In the genomic region with DNA sequence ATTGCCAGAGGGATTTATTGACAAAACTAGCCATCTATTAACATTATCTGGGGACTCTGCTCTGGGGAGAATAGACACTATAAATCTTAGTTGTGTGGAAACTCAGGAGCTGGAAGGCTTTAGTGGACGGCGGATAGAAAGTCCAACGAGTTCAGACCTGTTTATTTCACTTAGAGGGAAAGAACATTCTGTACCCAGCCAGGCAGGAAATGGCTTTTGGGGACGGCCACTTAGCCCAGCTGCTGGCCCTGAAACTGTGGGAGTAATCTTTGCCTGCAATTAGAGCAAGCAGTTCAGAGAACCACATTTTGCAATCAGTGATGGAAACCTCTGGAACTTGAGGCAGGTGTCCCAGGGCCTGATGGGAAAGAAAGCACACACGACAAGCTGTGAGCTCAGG, we compare ENCODE assay signal across 19 mouse cellular contexts.
DNase-seq lines count a peak whose midpoint lies in the region; TF ChIP-seq lines count a peak whose summit lies in the region.
"Had no signal": no experiment of that assay in that cellular context is flagged by ENCODE, and none has a peak within 500 bp of the region (broad histone marks: within the 10 kb centered on the region; RNA-seq: fewer than 3 reads in every experiment).

No protein-coding gene starts in this region.

- DNase-seq in gastrocnemius, adult 2 months: peak; percentile 47
- DNase-seq in gastrocnemius, postnatal 10 days: no peak
- DNase-seq in kidney, adult 18-20 months: peak; percentile 11
- DNase-seq in kidney, postnatal 10 days: no peak
- peak; percentile 77 for DNase-seq in gonadal fat pad, adult 2 months (ENCODE audit: low read depth)
- peak; percentile 44 for DNase-seq in lung, postnatal 10 days
- DNase-seq in layer of hippocampus, postnatal 10 days (ENCODE audit: low spot score in 2 of 2): no peak
- DNase-seq in cerebellum, adult 18-20 months: no peak
- DNase-seq: adrenal gland, adult 8-10 months; cerebellum, adult 11 months; cerebellum, postnatal 25 days; layer of hippocampus, adult 9-11 months; retina, postnatal 1 day; thymus, postnatal 4 days had no signal

- TF ChIP-seq CTCF in gastrocnemius, adult 2 months (IDR thresholded peaks at IDR 0.05): no peak

- no peak overlapping the region for H3K4me3 ChIP-seq in gastrocnemius, adult 2 months
- H3K4me3 ChIP-seq: forebrain, embryonic 15.5 days; hindbrain, embryonic 15.5 days; limb, embryonic 12.5 days; liver, embryonic 15.5 days; midbrain, embryonic 15.5 days had no signal

- intact Hi-C loops in gastrocnemius, adult 2 months (cut with DNase I): loop anchor here (10.0 kb wide), 1 partner anchor 322 kb away; no protein-coding TSS in a partner anchor

- H3K27ac ChIP-seq in gastrocnemius, adult 2 months: no peak overlapping the region; the same call in 1 of the 2 replicates
- H3K27ac ChIP-seq: forebrain, embryonic 15.5 days; hindbrain, embryonic 15.5 days; limb, embryonic 12.5 days; liver, embryonic 15.5 days; midbrain, embryonic 15.5 days had no signal

Comparison
In these comparisons a context has a peak if more than half of its experiments do, and no peak if none do; other contexts are left out.
1. DNase-seq: peak in gastrocnemius, adult 2 months (single experiment), kidney, adult 18-20 months (single experiment), gonadal fat pad, adult 2 months (single experiment) and lung, postnatal 10 days (single experiment); none in gastrocnemius, postnatal 10 days (single experiment), kidney, postnatal 10 days (single experiment), layer of hippocampus, postnatal 10 days (0 of 2) and cerebellum, adult 18-20 months (0 of 2).